Mouse (Mus musculus) cerebellum, adult 9-10 months (tissue): ENCODE measurements around the gene Btbd9.
A peak's percentile ranks its signal among the peaks of the same experiment; 100 is the strongest.
"Not testable (repeated sequence)": the region's sequence is repeated elsewhere in the genome, so short reads cannot be mapped to it uniquely, and the experiment has no call there.

Source experiments
- DNase-seq: peaks from one replicate; pipeline ENCODE4 v3.0.0; 2022

Btbd9 gene

GRCm38 (mm10) chr17:30553027-30553937 is 23.0 kb downstream of the Btbd9 start:
- DNase-seq, result peak; percentile 49

- DNase-seq, result no peak
Measured at GRCm38 (mm10) chr17:30550774-30551107, 25.5 kb downstream of the Btbd9 start.

GRCm38 (mm10) chr17:30549899-30550773 is 26.2 kb downstream of the Btbd9 start:
- no peak for DNase-seq

- DNase-seq, result peak; percentile 77
Measured at GRCm38 (mm10) chr17:30539098-30539497, 37.2 kb downstream of the Btbd9 start.

GRCm38 (mm10) chr17:30536651-30537050 is 39.6 kb downstream of the Btbd9 start:
- DNase-seq, result no peak

- no peak for DNase-seq
Measured at GRCm38 (mm10) chr17:30533098-30533497, 43.2 kb downstream of the Btbd9 start.

GRCm38 (mm10) chr17:30530542-30530940 is 45.7 kb downstream of the Btbd9 start:
- no peak for DNase-seq

- no peak for DNase-seq
Measured at GRCm38 (mm10) chr17:30529632-30530541, 46.4 kb downstream of the Btbd9 start.

- DNase-seq, result no peak
Measured at GRCm38 (mm10) chr17:30525405-30526295, 50.6 kb downstream of the Btbd9 start.

- DNase-seq, result peak; percentile 97
Measured at GRCm38 (mm10) chr17:30524451-30524850, 51.8 kb downstream of the Btbd9 start.

GRCm38 (mm10) chr17:30523783-30524182 is 52.5 kb downstream of the Btbd9 start:
- no peak for DNase-seq

- no peak for DNase-seq
Measured at GRCm38 (mm10) chr17:30522406-30523078, 53.7 kb downstream of the Btbd9 start.

GRCm38 (mm10) chr17:30519172-30519512 is 57.1 kb downstream of the Btbd9 start:
- DNase-seq, result not testable (repeated sequence)

- DNase-seq, result no peak
Measured at GRCm38 (mm10) chr17:30518431-30519171, 57.7 kb downstream of the Btbd9 start.

- DNase-seq, result no peak
Measured at GRCm38 (mm10) chr17:30516580-30517340, 59.5 kb downstream of the Btbd9 start.

- DNase-seq, result no peak
Measured at GRCm38 (mm10) chr17:30515401-30515800, 60.9 kb downstream of the Btbd9 start.

GRCm38 (mm10) chr17:30513034-30513433 is 63.3 kb downstream of the Btbd9 start:
- DNase-seq, result peak; percentile 17

GRCm38 (mm10) chr17:30512531-30512930 is 63.8 kb downstream of the Btbd9 start:
- DNase-seq, result peak; percentile 29

GRCm38 (mm10) chr17:30512007-30512406 is 64.3 kb downstream of the Btbd9 start:
- DNase-seq, result peak; percentile 25

- DNase-seq, result peak; percentile 49
Measured at GRCm38 (mm10) chr17:30511399-30511798, 64.9 kb downstream of the Btbd9 start.
